Mouse (Mus musculus): ENCODE data around the gene Mtrf1.
"Not testable (repeated sequence)": the region's sequence is repeated elsewhere in the genome, so short reads cannot be mapped to it uniquely, and the experiment has no call there.

Mtrf1 gene

GRCm38 (mm10) chr14:79445055-79445620 is 47.6 kb downstream of the Mtrf1 start:
- DNase-seq (ENCODE audit: low read depth, low spot score): peak; percentile 63

- DNase-seq (ENCODE audit: low read depth, low spot score): peak; percentile 95
Measured at GRCm38 (mm10) chr14:79451681-79452590, 54.4 kb downstream of the Mtrf1 start, which contains the start of gene Kbtbd6. TSS of gene Kbtbd6 (plus strand) at chr14:79451835.

- DNase-seq (ENCODE audit: low read depth, low spot score): not testable (repeated sequence)
Measured at GRCm38 (mm10) chr14:79452591-79452934, 55.0 kb downstream of the Mtrf1 start.

GRCm38 (mm10) chr14:79460401-79460800 is 62.8 kb downstream of the Mtrf1 start:
- DNase-seq (ENCODE audit: low read depth, low spot score): no peak

GRCm38 (mm10) chr14:79460988-79461387 is 63.4 kb downstream of the Mtrf1 start:
- DNase-seq (ENCODE audit: low read depth, low spot score): no peak

GRCm38 (mm10) chr14:79465623-79466022 is 68.1 kb downstream of the Mtrf1 start:
- DNase-seq (ENCODE audit: low read depth, low spot score): no peak

GRCm38 (mm10) chr14:79467621-79468020 is 70.0 kb downstream of the Mtrf1 start:
- peak; percentile 83 for DNase-seq (ENCODE audit: low read depth, low spot score)
